Mouse (Mus musculus): Measurements from ENCODE around the gene Sema7a.

DNA sequence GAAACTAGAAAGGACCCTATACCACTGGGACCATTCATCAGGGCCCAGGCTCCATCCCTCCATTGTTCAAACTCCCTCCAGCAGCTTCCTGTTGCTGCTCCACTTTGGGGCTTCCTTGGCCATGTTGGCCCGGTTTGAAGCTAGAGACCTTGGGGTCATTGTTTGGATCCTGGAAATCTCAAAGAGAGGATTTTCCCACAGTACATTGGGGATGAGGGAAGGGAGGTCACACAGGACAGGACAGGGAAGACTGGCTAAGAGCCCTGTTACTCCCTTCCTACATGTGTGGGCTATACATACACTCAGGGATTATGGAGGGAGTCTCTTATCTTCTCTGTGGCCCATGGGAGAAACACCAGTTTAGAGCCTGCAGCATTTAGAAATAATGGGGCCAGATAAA is 18.7 kb downstream of the Sema7a start:
- TF ChIP-seq HCFC1 (IDR thresholded peaks at IDR 0.05; ENCODE audit: borderline replicate concordance, insufficient read depth, low read length) (no peak), MAFK (IDR thresholded peaks at IDR 0.05; ENCODE audit: insufficient read depth, low read depth, low read length) (no peak), ZC3H11A (IDR thresholded peaks at IDR 0.05; ENCODE audit: borderline replicate concordance, low read depth, low read length) (no peak), CHD2 (IDR thresholded peaks at IDR 0.05; ENCODE audit: low read depth, low read length) (no peak), ZNF384 (IDR thresholded peaks at IDR 0.05; ENCODE audit: low read depth, low read length) (no peak)

All from ES-E14 (cell line).